Mouse (Mus musculus): ENCODE data around the gene H2-DMa. TPM values are rescaled to one million over a fixed set of nuclear protein-coding genes. Genes with fewer than 3 reads are reported as not detected.
"Not testable (repeated sequence)": the region's sequence is repeated elsewhere in the genome, so short reads cannot be mapped to it uniquely, and the experiment has no call there.

The H2-DMa gene
- polyA plus RNA-seq, 1 experiment = 74.6 TPM

DNA sequence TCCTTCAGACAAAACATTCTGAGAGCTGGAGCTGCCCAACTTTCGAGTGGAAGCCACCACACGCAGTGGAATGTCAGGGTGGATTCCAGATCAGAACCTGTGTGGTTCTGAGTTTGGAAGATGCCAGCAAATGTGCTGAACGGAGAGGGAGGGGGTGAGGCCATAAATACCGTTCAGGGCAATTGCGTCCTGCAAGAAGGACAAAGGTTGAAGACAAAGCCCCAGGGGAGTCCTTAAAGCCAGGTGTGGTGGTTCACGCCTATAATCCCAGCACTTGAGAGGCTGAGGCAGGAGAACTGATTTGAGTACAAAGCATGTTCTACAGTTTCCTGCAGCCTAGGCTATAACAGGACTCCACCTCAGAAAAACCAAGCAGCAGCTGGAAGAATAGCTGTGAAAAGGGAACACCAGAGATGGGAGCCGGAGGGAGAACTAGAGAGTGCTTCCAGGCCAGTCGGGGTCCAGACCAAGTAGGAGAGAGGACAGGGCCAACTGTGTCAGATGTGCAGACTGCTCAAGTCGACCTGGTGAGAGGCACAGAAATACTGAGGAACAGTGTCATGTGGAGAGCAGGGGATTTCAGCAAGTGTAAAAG is 7.6 kb downstream of the H2-DMa start:
- DNase-seq (ENCODE audit: low read depth) = no peak

DNA sequence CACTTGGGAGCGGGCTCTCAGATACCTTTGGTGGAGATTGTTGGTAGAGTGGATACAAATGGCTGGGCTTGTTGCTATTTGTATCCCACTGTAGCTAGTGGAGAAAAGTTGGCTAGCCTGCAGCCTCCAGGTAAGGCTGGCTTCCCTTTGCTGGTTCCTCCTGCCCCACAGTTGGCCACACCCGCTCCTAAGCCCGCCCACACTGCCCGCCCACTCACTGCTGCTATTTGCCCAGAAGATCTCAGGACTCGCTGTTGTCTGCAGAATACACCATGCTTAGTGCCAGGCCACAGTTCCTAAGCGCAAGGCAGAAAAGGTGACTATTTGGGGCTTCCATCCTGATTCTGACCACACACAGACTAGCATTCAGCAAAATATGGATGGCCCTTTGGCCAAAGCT is 8.1 kb downstream of the H2-DMa start:
- DNase-seq (ENCODE audit: low read depth) = no peak

DNA sequence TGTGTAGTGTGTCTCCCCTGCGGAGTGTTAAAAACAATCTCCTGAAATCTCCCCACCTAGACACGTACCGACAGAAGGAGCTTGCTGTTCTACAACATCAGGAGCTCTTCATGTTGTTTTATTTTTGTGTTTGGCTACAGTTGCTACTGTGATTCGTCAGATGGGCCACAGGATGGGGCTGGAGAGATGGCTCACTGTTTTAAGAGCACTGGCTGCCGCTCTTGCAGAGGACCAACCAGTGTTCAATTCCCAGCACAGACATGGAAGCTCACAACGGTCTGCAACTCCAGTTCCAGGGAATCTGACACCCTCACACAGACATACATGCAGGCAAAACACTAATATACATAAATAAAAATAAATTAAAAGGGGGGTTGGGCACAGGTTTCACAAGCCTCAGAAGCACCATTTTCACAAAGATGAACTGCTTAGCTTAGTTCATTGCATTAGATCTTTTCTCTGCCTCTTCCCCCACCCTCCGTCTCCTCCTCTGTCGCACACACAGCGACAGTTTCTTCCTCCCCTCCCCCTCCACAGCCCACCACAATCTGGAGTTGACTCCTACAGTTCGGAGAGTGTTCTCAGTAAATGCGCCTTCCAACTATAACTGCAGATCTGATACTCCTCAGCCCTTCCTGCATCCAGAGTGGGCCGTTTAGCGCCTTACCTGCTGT is 9.1 kb downstream of the H2-DMa start:
- no peak for DNase-seq (ENCODE audit: low read depth)

DNA sequence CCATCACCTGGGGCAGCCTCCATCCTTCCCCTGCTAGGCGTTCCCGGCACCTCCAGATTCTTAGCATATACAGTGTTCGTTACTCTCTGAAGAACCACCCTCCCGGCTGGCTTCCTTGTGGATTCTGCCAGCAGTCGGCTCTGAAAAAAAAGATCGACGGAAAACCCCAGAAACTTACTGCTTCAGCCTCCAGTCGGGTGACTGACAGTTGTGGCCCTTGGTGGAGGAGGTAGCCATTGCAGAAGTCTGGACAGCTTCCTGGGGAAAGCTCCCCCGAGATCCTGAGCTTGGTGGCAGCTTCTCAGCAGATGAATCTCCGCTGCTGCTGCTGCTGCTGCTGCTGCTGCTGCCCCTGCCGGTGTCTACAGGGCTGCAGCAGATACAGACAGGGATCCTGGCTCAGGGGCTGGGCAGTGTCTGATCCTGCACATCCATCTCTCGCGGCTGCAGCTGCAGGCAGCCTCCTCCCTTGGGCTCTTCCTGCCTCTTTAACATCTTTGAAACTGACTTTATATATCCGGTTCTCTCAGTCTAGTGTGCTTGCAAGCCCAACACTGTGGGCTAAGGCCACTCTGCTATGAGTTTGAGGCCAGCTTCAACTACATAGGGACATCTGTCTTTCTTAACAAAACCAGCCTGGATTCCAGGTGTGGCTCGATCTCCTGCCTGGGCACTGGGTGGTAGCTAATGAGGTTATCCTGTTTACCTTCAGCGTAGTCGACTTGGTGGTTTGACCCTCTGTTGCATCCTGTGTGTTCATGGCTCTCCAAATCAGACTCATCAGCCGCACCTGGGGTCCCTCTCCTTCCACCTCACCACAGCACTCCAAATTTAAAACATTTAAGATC is 9.8 kb downstream of the H2-DMa start:
- no peak for DNase-seq (ENCODE audit: low read depth)

DNA sequence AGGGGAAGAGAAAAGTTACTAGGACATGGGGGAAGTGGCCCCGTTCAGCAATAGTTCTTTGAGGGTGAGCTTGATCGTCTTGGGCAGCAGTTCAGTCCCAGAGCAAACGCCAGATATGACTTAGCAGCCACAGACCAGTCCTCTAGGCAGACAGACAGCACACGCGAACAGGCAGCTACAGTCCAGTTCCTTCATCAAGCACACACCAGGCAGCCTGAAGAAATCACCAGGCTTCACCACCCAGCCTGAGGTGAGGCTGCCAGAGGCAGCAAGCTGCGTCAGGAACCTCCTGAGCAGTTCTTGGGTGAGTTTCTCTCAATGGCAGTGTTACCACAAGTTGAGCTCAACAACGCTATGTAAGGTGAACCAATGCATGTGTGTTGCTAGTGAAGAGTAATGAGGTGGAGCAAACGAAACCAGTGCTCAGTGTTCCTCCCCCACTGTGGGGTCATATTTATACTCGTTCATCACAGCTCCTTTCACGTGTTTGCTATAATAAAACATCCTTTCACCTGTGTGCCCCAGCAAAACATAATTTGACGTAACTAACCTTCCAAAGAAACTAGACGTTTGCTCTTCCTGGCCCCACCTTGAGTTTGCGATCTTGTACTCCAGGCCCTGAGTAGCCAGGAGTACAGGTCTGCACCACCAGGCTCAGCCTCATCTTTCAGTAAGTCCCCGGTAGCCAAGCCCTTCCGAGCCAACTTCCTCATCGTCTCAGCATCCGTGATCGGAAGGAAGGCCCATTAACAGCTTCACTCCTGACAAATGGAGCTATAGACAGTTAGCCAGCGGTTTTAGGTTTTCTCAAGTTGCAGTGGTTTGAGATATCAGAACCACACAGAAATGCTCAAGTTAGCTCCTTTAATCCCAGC is 11.0 kb downstream of the H2-DMa start:
- no peak for DNase-seq (ENCODE audit: low read depth)

DNA sequence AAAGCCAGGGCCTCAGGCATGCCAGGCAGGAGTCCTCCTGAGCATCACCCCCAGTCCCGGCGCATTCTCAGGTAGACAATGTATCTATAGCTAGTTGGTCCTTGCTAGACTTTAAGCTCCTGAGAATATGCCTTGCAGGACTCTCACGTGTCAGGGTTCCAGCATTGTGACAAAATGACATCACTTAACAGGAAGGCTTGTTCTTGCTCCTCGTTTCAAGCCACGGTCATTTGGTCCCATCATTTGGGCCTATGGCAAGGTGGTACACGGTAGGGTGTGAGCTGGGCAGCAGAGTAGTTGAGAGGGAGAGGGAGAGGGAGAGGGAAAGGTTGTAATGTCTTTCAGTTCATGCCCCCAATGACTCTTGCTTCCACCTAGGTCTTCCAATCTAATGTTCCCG is 12.6 kb downstream of the H2-DMa start:
- no peak for DNase-seq (ENCODE audit: low read depth)

DNA sequence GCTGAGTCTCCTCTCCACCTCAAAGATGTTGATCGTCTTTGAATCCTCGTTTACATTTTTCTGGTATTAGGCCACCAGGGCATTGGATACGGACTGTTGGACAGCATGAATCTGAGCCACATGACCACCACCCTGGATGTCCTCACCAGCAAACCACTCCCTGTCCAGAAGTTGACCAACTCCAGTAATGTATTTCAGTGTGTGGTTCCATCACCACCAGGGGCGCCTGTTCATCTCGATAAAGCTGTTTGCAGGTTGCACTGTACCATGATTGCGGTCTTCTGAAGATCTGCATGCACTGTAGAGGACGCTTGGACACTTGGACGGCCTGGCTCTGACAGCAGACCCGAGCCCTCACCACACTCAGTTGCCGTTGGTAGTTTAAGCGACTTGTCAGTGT is 13.9 kb downstream of the H2-DMa start:
- DNase-seq (ENCODE audit: low read depth) = no peak

DNA sequence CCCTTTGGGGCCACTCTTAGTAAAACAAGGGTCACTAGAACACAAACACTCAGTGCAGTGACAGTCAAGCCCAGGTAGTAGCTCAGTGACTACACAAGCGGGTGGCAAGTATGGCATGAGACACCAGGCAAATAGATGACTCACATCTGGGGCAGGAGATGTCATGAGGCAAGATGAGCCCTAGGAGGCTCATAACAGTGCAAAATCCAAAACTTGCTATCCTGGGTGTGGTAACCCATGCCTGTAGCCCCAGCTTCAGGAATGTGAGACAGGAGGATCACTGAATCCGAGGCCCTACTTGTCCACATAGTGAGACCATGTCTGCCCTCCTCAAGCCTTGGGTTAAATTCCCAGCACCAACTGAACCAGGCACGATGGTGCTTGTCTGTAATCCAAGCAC is 15.1 kb downstream of the H2-DMa start:
- no peak for DNase-seq (ENCODE audit: low read depth)

DNA sequence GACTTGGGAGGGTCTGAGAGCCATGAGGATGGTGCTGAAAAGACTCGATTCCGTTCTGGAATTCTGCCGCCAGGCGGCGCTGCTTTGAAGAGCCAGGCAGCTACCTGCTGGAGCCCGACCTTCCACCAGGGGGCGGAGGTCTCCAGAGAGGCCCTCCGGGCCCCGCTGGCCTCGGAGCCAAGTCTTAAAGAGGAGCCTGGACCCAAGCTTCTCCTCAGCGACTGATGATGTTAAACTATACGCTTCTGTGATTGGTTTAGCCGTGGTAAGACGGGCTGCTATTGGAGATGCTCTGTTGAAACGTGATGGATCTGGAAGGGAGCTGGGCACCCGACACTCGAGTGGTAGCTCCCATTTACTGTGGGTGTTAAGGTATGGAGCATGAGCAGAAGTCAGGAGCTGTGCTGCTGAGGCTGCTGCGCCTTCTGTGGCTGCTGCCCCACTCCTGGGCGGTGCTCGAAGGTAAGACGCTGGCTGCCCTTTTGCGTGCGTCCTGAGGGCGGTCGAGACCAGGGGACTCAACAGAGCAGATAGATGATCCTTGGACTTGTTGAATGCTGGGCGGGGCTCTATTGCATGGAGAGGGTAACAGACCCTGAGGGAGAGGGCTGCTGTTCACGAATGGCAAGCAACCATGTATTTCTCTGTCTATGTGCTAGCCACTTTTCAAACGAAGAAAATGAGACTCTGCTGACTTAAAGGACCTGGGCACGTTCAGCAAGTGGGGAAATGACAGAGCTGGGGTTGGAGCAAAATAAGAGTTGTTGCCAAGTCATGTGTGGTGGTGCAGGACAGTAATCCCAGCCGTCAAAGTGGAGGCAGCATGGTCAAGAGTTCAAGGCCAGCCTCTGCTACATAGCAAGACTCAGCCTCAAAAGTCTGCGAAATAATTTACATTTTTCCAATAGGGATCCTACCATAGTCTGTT is 16.2 kb downstream of the H2-DMa start:
- no peak for DNase-seq (ENCODE audit: low read depth)

DNA sequence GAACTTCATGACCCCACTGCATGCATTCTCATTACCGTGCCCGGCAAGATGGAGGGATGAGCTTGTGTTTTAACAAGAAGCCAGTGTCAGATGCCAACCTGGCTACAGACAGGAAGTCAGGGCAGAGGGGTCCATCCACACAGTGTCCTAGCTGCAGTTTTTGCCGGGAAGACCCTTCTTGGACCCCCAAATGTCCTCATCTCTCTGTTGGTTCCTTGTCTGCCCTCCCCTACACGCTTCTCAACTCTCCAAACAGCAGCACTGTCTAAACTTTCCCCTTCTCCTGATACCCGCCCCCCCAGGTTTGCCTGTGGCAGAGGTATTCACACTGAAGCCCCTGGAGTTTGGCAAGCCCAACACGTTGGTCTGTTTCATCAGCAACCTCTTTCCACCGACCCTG is 18.3 kb downstream of the H2-DMa start:
- no peak for DNase-seq (ENCODE audit: low read depth)

DNA sequence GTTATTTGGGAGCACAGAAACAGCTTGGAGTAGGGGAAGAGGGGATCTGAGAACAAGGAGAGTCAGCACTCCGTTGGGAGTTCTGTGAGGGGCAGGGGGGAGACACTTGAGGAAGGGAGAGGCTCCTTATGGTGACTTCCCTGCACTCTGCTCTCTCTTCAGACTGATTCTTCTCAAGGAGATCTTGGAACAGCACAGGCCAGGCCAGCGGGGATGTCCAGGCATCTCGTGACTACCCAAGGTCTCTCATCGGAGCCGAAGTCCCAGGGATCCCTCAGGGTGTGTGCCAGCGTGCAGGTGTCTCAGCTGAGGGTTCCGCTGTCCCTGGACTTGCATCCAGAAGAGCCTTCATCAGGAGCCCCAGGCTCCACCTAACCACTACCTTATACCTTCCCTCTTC is 19.3 kb downstream of the H2-DMa start:
- DNase-seq (ENCODE audit: low read depth) = no peak

DNA sequence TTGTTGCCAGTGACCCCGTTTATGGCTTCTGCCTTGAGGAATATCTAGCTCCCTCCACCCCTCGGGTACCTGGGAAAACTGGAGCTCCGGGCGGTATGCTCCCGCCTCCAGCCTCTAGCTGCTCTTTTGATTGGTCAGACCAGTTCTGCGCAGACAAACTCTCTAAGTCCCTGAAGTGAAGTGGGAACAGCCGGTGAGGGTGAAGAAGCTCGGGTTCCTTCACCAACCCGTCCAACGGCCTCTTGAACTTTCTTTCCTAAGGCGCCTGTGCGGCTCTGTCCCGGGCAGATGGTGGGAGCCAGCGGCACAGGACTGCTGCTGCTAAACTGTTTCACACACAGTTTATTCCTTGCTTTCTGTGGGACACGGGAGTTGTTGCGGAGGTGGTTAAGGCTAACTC is 20.1 kb downstream of the H2-DMa start:
- no peak for DNase-seq (ENCODE audit: low read depth)

DNA sequence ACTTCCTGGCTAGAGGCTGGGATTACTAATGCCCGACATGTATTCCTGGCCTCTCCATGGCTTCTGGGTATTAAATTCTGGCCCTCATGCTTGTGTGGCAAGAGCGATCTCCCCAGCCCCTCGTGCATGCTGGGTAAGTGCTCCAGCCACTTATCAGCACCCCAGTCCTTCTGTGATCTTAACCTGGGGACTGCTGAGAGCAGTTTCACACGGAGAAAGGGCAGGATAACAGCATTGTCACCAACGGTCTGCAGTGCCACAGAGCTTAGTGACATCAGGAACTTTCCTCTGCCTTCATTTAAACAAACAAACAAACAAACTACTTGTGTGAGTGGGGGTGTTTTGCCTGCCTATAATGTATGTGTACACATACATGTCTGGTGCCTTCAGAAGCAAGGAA is 20.9 kb downstream of the H2-DMa start:
- no peak for DNase-seq (ENCODE audit: low read depth)

DNA sequence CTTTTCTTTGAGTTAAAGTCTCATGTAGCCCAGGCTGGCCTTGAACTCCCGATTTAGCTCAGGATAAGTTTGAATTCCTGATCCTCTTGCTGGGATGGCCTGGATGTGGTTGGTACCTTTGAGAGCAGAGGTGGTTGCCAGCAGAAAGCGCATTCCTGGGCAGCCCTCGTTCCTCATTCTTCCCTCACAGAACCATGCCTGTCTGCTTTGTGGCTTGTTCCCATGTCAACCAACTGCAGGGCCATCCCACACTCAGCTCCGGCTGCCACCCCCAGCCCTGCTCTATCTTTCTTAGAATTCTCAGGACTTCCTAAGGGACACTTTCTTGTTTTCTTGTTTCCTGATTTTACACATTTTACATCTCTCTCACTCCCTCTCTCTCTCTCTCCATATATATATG is 22.1 kb downstream of the H2-DMa start:
- no peak for DNase-seq (ENCODE audit: low read depth)

DNA sequence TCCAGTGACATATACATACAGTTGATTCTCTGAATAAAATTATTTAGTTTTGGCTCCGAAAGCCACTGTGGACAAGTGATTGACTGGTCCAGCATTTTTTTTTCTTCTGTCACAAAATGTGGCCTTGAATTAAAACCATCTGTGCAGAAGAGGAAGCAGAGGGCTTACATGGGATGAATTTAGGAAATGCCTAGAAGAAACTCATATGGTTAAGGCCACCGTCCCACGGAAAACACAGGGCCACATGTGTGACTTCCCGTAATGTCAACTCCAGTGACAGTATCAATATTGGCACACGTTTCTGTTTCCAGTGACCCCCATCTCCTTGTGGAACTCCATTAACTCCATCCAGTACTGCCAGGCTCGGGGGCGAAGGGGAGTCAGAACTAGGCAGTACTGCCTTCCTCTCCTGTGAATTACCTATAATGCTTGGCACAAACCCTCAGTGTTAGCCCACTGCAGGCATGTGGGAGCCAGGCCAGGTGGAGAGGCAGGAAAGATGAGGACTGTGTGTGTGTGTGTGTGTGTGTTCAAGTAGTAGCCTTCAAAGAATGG is 23.2 kb downstream of the H2-DMa start:
- no peak for DNase-seq (ENCODE audit: low read depth)

DNA sequence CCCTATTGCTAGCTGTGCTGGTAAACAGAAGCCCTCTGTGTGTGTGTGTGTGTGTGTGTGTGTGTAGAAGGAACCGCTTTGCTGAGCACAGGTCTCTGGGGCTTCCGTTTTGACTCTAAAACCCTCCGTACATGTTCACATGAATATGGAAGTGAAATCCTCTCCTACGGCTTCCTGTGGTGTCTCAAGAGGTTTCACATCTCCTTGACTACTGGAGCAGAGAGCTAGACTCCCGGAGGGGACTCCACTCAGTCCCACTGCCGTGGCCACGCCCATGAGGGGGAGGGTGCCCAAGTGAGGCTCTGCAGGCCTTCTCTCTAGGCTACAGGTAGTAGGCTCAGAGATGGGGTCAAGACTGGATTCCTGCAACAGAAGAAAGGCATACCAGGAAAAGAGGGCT is 23.7 kb downstream of the H2-DMa start, which contains the start of gene H2-DMb2:
TSS of gene H2-DMb2 (plus strand) at position 275 of the 400 bp plus-strand sequence.
- no peak for DNase-seq (ENCODE audit: low read depth)

DNA sequence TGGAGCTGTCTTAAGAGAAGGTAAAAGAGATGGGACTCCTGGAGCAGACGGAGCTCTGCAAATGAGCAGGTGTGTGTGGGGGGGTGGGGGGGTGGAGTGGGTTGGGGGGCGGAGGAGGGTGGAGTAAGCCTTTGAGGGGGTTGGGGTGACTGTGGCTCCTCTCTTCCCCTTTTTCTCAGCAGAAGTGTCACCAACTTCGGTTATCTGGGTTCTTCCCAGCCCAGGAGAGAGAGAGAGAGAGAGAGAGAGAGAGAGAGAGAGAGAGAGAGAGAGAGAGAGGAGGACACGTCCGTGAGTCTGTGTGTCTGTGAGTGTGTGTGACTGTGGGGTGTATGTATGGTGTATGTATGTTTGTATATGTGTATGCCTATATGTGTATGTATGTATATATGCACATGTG is 24.1 kb downstream of the H2-DMa start:
- no peak for DNase-seq (ENCODE audit: low read depth)

DNA sequence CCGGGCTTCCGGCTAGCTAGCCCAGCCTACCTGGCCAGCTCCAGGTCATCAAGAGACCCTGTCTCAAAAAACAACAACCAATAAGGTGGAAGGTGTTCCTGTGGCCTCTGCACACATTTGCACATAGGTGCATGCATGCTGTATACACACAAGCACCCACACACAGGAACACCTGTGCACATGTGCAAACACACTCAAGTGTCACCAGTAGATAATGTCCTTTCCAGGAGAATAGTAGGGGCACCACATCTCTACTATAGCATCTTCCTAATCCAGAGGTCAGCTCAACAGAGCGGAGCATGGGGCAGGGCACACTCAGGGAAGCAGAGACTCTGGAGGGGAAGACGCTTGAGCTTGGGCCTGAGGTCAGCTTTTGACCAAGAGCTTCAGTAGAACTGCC is 24.9 kb downstream of the H2-DMa start:
- not testable (repeated sequence) for DNase-seq (ENCODE audit: low read depth)

DNA sequence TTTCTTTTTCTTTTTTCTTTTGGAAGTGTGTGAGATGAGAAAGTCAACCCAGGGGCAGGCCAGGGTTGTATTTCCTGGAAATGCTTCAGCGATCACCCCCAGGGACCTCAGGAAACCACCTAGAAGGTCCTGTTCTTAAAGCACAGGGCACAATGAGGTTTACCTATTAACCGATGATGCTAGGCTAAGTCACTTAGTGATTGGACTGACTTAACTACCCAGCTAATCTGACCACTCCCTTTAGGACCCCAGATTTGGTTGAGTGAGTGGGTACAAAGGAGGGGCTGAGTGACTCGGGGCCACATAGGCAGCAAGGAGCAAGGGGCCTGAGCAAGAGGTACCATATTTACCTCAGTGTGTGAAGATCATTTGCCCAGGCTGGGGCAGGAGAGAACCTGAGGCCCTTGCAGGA is 25.6 kb downstream of the H2-DMa start:
- no peak for DNase-seq (ENCODE audit: low read depth)

DNA sequence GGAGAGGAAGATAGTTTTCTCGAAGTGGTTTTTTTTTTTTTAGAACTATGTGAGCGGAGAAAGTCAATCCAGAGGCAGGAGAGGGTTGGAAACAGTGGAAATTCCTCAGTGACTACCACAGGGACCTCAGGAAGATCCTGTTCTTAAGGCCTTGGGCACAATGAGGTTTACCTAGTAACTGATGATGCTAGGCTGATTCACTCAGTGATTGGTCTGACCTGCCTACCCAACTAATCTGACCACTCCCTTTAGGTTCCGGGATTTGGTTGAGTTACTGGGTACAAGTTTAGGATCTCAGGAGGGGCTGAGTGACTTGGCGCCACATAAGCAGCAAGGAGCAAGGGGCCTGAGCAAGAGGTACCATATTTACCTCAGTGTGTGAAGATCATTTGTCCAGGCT is 33.6 kb downstream of the H2-DMa start, which contains the start of gene H2-DMb1:
TSS of gene H2-DMb1 (plus strand) at position 150 of the 400 bp plus-strand sequence.
- DNase-seq (ENCODE audit: low read depth) = no peak

All from gonadal fat pad, adult 2 months (tissue).